Mouse (Mus musculus) testis, postnatal 14 days (tissue): Measurements from ENCODE around the gene Cux1.
A peak's percentile ranks its signal among the peaks of the same experiment; 100 is the strongest.

Source experiments
- DNase-seq: peaks from one replicate; pipeline ENCODE4 v3.0.0; 2021; ENCODE audit warnings: low spot score

Gene Cux1

GRCm38 (mm10) chr5:136535976-136536725, 31.1 kb downstream of the Cux1 start:
- no peak for DNase-seq

- no peak for DNase-seq
Measured at GRCm38 (mm10) chr5:136535204-136535603, 32.1 kb downstream of the Cux1 start.

- no peak for DNase-seq
Measured at GRCm38 (mm10) chr5:136533371-136534276, 33.7 kb downstream of the Cux1 start.

- DNase-seq = no peak
Measured at GRCm38 (mm10) chr5:136531674-136532365, 35.5 kb downstream of the Cux1 start.

GRCm38 (mm10) chr5:136530931-136531330, 36.4 kb downstream of the Cux1 start:
- no peak for DNase-seq

- peak; percentile 42 for DNase-seq
Measured at GRCm38 (mm10) chr5:136529165-136529564, 38.1 kb downstream of the Cux1 start.

GRCm38 (mm10) chr5:136527871-136528270, 39.4 kb downstream of the Cux1 start:
- no peak for DNase-seq

GRCm38 (mm10) chr5:136526545-136526909, 40.8 kb downstream of the Cux1 start:
- no peak for DNase-seq

GRCm38 (mm10) chr5:136525896-136526544, 41.3 kb downstream of the Cux1 start:
- DNase-seq = no peak

- no peak for DNase-seq
Measured at GRCm38 (mm10) chr5:136522843-136523463, 44.3 kb downstream of the Cux1 start.

GRCm38 (mm10) chr5:136521656-136522055, 45.6 kb downstream of the Cux1 start:
- DNase-seq = no peak

GRCm38 (mm10) chr5:136518648-136519437, 48.4 kb downstream of the Cux1 start:
- DNase-seq = no peak

GRCm38 (mm10) chr5:136517510-136517909, 49.8 kb downstream of the Cux1 start:
- no peak for DNase-seq

- DNase-seq = no peak
Measured at GRCm38 (mm10) chr5:136516593-136516992, 50.7 kb downstream of the Cux1 start.

GRCm38 (mm10) chr5:136514049-136514677, 53.1 kb downstream of the Cux1 start:
- DNase-seq = no peak

GRCm38 (mm10) chr5:136512103-136512674, 55.1 kb downstream of the Cux1 start:
- DNase-seq = no peak

- DNase-seq = no peak
Measured at GRCm38 (mm10) chr5:136511378-136511777, 55.9 kb downstream of the Cux1 start.

GRCm38 (mm10) chr5:136510609-136511008, 56.7 kb downstream of the Cux1 start:
- no peak for DNase-seq

- DNase-seq = no peak
Measured at GRCm38 (mm10) chr5:136507629-136508028, 59.7 kb downstream of the Cux1 start.

- DNase-seq = no peak
Measured at GRCm38 (mm10) chr5:136506262-136506661, 61.0 kb downstream of the Cux1 start.
